Mouse (Mus musculus) right cerebral cortex, adult 18-20 months (tissue): ENCODE results near the gene Htr1d.

Source experiments
- DNase-seq: peaks from one replicate; pipeline ENCODE4 v3.0.0; 2022; ENCODE audit warnings: mixed read lengths

Htr1d gene

DNA sequence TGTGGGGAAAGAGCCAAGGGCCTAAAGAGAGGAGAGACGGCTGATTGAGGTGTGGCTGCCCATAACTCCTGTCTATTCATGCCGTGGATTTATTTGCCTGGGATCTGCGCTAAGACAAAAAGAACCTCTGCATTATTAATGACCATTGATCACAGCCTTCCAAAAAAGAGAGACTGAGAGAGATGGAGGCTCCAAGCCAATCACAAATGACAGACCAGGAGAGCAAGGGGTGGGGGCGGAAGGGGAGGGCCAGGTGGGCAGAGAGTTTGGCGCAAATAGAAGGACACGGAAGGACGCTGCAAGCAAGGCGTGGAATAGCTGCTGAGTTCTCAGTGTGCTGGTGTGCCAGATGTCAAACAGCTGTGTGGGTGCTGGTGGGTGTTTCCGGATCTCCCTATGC is at the start of gene Htr1d:
Gene Htr1d, plus strand, starts transcription at position 301 of the 400 bp plus-strand sequence.
- DNase-seq: no peak

DNA sequence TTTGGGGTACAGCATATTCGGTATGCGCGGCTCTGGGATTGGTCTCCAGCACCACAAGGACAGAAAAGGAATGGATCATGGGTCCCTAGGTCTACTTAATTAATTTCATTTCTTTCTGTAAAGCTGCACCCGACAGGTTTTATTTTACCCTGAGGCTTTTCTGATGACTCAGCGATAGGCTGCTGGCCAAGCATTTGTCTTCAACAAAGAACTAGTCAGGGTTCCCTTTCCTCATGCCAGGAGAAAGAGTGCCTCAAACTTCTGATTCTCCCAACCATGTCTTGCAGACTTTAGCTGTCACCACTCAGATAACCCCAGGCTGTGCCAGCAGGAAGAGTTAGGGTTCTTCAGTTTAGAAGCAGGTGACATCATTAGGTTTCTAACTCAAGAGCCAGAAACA is 46.3 kb upstream of the Htr1d start:
- no peak for DNase-seq

DNA sequence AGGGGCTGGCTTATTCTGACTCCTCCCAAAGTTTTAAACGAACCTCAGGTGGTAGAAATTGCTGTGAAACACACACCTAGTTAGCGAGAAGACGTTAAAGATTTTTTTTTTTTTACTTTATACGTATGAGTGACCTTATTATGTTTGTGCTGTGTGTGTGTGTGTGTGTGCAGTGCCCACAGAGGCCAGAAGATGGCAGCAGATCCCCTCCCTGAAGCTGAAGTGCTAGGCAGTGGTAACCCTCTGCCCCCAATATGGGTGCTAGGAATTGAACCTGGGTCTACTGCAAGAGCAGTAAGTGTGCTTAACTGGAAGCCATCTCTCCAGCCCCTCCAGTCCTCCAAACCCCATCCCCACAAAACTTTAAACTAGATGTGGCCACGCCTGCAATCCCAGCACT is 40.3 kb upstream of the Htr1d start:
- DNase-seq: no peak

DNA sequence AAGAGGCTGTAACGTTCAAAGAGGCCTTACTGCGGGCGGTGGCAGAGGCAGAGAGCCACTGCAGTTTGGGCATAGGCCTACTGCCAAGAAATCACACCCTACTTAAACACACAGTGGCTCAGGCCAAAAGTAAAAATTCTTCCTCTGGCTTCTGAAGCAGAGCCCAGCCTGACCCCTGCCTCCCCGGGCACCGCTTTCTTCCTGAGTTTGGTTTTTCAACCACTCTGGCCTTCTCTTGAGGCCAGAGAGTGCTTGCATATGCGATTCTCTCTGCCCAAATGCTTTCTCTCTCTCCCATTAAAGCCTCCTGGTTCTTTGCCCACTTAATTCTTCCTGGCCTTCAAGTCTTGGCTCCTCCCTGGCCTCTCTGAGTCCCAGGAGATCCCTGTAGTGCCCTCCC is 39.5 kb upstream of the Htr1d start:
- no peak for DNase-seq

DNA sequence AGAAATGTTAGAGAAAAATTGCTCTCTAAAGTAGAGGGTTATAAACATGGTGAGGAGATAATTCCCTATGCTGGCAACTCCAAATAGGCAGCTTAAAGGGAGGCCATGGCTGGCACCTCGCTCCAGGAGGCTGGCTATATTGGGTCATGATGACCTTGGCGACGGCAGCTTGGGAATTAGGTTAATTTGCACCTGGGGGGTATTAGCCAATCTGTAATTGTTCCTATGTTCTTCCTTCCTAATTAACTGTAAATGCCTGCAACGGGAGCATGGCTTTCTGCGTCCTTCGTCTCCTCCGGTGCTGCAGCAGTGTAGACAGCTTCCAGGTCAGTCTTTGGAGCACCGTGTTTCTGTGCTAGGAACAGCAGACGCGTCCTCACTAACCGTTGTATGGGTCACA is 36.1 kb upstream of the Htr1d start:
- no peak for DNase-seq

DNA sequence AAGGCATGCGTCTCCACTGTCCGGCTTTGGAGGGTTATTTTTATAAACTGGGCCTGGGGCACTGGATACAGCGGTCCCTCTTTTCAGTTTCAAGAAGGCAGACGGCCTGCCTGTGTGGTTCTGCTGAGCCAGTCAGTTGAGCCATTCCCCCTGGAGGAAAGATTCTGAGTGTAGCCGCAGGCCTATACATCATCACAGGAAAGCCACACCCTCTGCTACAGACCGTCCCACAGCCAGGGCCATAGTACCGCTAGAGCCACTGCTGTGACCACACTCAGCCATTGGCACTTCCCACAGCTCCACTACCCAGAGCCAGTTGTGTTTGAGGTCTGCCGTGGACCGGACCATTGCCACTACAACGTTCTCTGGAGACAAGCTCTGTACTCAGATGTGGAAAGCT is 21.5 kb upstream of the Htr1d start:
- DNase-seq: no peak

DNA sequence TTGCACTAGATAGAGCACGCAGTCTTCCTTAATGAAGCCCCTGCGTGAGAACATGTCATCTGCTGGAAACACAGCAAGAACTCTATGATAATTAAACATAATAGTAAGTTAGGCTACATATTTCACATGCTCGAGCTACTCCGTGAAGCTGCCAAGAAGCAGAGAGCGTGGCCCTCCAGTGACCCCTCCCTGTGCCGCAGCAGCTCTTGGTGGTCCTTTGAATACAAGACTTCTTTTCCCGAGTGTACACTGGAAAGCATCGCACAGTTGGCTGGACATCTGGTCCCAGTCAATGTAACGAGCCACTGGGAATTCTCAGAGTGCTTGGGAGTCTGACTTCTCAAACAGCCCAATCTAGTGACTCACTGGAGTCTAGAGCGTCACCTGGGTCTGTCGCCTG is 15.5 kb upstream of the Htr1d start:
- no peak for DNase-seq

DNA sequence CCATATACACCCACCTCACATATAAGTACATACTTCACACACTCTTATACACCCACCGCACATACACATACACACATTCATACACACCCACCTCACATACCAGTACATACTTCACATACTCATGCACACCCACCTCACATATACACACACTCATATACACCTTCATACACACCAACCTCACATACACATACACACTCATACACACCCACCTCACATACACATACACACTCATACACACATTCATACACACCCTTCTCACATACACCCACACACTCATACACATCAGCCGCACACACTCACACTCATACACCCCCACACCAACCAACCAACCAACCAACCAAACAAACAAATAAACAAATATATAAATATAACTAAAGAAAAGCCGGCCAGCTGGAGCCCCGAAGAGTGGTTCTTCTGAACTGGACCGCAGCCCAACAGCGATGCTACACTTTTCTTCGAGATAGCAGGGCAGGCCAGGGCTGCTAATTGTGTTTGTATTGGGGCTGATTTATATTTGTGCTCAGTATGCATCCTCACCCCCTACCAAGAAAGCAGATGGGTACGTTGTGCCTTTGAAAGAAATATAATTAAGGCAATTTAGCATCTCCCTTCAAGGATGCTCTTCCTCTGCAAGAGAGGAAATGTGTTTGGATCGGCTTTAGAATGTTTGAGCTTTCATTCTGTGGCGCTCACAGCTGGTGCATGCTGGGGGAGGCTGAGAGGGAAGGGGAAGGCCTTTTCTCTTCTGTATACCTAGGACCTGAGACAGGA is 11.1 kb upstream of the Htr1d start:
- DNase-seq: no peak

DNA sequence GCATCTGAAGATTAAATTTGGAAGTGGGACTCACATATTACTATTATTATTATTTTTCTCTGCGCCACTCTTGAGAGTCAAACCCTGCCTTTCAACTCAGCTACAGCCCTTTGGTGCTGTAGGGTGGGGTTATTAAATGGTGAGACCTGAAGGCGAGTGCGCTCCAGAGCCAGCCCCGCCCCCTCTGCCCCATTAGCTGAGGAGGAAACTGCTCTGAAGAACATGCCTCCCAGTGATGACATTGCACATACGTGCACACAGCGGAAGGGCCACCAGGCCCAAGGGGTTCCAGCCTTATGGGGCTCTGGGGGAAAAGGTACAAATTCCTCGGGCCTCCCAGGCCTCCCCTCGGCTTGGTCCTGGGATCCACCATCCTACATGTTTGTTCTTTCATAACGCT is 7.8 kb upstream of the Htr1d start:
- DNase-seq: no peak

DNA sequence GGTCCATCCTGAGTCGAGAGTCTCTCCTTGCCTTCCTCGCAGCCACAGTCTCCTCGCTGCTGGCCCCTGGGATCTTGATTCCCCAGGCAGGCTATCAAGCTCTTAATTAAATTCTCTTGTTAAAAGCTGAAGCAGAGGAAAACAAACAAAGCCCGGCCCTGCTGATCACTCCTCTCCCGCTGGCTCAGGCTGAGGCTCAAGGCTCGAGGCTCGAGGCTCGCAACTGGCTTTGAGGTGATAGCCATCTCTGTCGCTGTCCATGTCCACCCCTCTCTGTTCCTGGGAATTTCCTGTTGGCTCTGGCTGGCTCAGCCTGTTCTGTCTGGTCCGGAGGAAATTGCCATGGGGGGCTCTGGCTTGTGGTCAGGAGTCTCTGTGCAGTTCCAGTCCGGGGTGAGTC is 4.4 kb upstream of the Htr1d start:
- no peak for DNase-seq

DNA sequence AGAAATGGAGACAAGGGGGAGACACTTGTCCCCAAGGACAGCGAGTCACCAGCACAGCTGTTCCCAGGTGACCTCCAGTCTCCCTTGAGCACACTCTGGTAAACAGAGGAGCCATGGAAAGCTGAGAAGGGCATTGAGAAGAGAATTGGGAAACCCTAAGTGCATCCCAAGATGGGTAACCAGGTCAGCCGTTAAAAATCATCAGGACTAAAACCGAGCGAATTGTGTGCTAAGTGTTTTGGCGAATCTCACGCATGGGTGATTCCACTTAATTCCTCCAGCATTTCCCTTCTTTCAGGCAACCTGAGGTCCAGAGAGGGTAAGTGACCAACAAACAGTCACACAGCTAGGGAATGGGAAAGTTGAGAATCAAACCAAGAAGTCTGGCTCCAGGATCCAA is 3.9 kb upstream of the Htr1d start:
- DNase-seq: no peak

DNA sequence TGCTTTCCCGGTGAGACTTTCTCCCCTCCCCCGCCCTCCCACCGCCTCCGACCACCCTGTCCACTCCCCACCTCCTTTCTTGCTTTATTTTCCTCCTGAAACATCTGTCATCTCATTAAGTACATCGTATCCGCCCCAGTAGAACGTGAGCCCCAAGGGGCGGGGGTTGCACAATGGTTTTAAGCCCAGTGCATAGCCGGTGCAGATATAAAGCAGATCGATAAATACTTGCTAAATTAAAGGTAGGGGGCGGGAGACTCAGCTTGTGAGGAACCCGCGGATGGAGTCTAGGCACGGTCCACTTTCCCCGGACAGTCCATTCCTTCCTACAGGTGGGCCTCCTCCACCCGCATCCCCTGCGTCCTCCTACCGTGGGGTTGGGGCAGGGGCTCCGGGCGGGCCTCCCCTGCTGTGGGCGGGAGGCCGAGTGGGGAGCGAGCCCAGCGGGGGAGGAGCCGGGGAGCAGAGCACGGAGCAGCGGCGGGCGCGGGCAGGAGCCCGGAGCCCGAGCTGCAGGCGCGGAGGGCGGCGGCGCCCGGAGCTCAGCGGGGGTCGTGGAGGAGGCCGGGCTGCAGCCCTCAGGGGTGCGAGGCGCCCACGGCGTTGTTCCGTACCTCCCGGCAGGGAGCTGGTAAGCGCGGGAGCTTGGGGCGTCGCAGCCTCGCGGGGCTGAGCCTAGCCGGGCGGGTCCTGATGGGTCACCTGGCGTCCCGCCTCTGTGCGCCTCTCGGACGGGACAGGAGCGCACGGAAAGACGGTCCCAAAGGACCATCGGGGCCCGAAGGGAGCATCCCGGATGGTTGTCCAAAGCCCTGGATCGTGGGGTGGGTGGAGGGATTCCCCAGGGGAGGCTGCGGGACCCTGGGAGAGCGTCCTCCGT is 1.0 kb downstream of the Htr1d start:
- no peak for DNase-seq

DNA sequence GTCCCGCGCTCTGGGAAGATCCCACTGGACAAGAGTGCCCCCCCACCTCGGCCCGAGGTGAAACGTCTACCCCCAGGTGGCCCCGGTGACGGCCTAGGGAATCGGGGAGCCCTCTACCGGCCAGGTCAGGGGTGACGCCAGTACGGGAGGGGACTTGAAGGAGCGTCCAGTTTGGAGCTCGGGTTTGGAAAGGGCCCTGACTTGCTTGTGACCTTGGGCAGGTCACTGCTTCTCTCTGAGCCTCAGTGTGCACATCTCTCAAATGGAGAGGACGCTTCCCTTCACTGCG is 1.6 kb downstream of the Htr1d start:
- DNase-seq: no peak

DNA sequence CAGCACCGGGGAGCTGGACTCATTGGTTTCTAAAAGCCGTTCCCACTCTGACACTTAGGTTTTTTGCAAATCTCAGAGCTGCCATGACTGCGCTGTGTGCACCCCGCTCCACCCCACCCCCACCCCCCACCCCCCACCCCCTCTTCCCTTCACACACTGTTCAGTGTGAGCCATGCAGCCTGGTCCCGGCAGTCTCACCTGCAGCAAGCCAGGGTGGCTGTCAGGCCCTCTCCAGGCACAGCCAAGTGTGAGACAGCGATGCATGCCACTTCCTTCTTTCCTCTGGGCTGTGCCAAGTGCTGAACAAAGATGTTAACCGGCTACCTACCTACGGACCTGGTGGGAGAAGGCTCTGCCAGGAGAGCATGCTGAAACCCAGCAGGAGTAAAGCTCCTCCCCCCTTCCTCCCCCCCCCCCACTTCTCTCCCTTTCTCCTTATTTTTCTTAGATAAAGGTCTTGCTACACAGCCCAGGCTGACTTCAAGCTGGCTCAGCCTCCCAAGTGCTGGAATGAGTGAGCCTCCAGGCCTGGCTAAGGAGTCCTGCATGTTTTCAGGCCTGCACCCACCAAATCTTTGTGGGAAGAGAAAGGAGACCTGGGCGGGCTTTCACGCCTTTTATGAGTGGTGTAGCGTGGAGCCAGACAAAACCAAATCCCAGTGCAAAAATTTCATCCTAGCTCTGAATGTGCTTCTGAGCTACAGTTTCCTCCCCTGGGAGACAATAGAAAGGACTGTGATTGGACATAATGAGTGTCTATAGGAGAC is 7.5 kb downstream of the Htr1d start:
- DNase-seq: no peak

DNA sequence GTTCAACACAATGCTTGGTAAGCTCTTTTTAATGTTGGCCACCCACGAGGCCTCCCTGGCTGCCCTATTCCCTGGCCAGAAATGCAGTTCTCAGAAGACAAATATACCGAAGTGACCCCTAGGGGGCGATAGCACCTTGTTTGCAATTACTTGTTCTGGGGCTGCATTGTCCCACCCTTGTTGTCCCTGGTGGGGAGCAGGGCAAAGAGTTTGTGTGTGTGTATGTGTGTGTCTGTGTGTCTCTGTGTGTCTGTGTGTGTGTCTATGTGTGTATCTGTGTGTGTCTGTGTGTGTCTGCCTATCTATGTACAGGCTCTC is 8.0 kb downstream of the Htr1d start:
- DNase-seq: no peak

DNA sequence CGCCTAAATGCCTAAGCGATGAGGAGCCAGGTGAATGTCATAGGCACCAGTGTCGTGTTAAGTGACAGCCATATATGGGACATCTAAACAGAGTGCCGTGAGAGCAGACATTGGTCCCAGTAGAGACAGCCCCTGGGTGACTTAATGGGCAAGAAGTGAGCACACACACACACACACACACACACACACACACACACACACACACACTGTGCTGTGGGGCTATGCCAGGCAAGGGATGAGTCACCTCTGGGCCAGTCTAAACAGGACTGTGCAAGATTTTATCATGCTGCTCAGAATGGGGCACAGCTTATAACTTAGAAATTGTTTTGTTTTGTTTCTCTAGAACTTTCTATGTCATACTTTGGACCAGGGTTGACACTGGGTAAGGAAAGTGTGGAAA is 10.7 kb downstream of the Htr1d start:
- no peak for DNase-seq

DNA sequence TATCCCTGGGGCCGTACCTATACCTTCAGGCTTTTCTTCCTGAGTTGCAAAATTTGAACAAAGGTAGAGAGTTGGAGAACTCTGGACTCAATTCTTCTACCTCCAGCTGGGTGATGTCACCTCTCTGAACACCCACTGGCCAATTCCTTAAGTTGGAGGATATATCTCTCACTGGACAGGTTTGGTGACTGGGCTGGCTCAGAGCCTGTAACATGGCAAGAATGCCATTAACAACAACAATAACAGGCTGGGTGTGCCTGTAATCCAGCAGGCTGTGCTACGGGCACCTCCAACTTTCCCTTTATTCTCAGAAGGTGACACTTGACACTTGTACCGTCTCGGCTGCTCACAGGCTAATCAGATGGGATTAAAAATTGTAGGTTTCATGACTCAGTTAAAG is 15.8 kb downstream of the Htr1d start:
- DNase-seq: no peak

DNA sequence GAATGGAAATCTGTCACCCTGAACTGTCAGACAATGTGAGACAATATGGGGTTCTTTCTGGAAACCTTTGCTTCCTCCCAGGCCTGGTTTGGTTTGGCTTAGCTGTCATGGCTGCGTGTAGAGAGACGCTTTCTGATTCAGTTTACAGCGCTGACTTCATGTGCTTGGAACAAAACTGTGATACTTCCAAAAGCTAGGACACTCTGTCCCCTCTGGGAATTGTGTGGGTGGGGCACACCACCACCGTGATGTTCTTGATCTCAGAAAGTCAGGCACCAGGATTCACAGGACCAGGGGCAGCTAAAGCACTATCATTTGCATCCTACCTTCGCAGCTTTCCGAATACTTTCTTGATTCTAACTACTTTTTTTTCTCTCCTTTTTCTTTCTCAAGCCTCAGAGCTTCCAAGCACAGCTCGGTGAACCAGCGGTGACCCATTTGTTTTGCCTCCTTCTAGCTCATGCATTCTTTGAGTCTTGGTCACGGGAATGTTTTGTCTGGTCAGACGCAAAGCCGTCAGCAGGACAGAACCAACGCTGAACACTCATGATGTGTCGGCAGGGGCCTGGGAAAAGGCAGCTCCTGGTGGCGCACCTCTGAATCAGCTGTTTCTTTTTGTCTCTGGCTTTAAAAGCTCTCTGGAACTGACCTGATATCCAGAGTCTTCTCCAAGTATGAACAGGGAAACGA is 18.2 kb downstream of the Htr1d start:
- DNase-seq: no peak

DNA sequence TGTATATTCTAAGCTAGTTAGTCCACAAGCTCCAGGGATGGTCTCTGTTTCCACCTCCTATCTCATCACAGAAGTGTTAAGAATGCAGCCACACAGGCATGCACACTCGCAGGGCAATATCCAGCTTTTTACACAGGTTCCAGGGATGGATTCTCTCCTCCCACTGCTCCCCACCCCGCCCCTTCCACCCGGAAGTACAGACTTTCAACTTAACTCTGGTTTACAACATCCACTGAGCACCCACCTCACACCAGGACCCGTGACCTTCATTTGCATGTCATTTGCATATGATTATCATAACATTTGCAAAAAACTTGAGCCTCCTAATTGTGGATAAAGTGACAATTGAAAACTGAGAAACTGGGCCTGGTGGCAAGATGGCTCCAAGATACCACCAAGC is 21.2 kb downstream of the Htr1d start:
- DNase-seq: no peak

DNA sequence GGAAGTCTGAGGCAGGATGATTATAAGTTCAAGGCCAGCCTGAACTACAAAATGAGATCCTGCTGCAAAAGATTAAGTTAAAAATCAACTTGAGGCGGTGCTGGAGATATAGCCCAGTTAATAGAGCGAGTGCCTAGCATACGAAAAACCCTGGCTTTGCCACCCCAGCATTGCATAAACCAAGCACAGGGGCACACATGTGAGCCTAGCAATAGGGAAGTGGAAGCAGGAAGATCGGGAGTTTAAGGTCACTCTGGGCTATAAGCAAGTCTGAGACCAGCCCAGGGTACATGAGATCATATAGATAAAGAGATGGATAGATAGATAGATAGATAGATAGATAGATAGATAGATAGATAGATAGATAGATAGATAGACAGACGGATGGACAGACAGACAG is 26.5 kb downstream of the Htr1d start:
- no peak for DNase-seq

DNA sequence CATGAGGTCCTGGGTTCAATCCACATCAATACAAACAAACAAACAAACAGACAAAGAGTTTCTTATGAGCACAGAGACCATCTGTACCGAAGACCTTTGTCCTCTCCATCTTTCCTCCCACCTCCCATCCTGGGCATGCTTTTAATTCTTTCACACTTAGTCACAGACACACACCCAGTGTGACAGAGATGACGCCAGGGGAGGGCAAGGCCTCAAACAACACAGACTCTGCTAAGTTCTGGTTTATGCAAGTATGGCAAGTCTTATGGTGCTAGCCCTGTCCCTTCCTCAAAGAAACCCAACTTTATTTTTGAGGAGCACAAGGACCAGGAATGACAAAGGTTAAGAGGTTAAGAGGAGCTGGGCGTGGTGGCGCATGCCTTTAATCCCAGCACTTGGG is 26.9 kb downstream of the Htr1d start:
- no peak for DNase-seq

DNA sequence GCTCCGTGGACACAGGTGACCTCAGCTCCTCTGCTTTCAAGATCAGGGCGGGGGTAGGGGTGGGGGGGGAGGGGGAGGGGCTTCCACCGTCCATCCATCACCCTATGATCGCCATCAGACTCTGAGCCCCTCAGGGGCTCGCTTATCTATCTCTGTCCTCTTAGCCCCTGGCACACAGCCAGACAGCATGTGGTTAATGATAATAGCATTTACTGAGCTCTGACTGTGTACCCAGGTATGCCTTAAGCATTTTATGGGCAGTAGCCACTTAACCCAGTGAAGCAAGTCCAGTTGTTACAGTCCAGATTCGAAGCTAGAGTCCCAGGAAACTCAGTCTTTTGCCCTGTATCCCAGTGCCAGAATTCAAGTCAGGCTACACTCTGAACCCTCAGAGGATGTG is 28.2 kb downstream of the Htr1d start:
- DNase-seq: no peak

DNA sequence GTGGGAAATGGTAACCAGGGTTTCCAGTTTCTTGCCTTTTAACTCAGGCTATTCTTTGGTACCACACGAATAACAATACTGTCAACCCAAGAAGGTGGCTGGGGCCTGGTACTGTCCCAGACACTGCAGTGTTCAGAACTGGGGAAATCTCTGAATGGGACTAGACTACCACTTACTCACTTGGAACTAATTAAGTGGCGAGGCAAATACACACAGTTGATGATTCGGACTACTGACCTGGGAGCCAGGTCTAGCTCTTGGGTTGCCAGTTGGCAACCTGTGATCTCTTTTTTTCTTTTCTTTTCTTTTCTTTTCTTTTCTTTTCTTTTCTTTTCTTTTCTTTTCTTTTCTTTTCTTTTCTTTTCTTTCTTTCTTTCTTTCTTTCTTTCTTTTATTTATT is 29.0 kb downstream of the Htr1d start:
- no peak for DNase-seq

DNA sequence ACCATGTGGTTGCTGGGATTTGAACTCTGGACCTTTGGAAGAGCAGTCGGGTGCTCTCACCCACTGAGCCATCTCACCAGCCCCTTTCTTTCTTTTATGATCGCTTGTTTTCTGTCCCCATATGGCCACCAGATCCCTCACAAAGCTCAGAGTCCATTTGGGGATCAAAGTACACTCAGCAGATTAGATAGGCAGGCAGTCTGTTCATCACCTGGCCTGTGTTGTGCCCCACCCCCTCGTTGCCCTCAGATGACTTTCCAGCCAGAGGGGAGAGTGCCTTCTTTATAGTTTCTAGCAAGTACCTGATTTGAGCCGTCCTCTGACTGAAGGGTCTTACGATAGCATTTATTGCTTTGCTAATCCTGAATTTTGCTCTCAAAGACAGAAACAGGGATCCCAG is 29.5 kb downstream of the Htr1d start:
- DNase-seq: no peak
